Mouse (Mus musculus) WW6 (cell line): ENCODE data around the gene Ell2.

Source experiments
- DNase-seq: peaks from one replicate; pipeline ENCODE4 v3.0.0-alpha.2; 2013; ENCODE audit warnings: low read depth, low spot score

The Ell2 gene

GRCm38 (mm10) chr13:75730717-75731116 is 24.2 kb downstream of the Ell2 start:
- no peak for DNase-seq

GRCm38 (mm10) chr13:75733594-75734161 is 27.1 kb downstream of the Ell2 start:
- DNase-seq = no peak

GRCm38 (mm10) chr13:75734231-75734630 is 27.7 kb downstream of the Ell2 start:
- DNase-seq = no peak

- no peak for DNase-seq
Observed at GRCm38 (mm10) chr13:75735606-75736005, 29.0 kb downstream of the Ell2 start.

DNA sequence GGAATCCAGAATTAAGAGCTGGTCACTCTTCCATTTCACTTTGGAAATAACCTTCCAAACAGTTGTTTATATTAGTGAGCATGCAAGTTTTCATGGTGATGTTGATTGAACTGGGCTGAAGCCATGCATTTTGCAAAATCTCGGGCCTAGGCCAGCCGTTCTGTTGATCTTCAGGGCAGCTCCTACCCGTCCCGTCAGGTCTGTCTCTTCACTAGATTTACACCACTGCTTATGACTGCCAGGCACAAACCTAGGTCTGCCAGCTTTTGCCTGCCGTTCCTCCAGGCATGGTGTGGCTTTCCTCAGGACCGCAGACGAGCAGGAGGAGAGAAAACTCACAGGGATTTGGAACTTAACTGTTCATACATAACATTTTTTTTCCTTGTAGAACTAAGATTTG is 31.4 kb downstream of the Ell2 start:
- no peak for DNase-seq

DNA sequence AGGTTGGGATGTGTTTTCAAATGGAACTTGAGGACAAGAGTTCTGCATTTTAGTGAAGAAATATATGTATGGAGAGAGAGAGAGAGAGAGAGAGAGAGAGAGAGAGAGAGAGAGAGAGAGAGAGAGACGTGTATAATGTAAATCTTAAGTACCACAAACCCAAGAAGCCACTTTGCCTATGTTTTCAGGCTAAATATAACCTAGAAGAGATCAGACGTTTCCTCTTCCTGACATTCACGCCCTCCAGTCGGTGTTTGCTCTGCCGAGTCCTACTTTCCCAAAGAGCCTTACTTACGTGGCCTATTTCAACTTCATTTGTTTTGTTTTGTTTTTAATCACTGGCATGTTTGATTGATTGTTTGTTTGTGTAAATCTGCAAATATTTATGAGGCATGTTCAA is 32.0 kb downstream of the Ell2 start:
- no peak for DNase-seq

DNA sequence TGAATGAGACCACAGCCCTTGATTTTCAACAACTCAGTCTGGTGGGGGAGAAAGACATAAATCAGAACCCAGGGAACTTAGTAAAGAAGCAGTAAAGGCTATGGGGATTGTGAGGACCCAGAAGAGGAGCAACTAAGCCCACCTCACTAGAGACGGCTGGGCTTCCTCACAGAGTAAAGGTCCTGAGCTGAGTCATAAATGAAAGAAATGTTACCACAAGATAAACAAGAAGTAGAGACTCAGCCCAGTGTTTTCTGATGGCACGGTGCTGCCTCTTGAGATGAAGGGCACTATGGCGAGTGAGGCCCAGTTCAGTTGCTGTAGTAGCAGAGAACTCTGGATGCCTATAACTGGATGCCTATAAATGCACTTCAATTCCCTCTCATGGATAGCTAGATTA is 32.4 kb downstream of the Ell2 start:
- DNase-seq = no peak

DNA sequence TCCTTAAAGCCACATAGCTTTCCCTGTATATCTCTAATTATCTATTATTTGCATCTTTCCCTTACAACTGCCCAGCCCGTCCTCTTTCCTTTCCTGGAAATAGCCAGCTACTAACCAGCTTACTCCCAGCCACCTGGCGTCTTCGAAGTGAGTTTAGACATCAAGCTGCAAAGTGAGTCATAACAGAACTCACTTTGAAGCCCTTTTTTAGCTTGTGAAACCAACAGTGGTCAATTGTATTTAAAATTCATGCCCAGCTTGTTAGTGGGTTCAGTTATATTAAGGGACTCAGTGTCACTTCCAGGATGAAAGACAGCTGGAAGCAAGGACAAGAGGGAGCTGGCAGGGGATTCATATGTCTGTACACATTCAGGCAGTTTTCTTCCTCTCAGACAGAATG is 33.5 kb downstream of the Ell2 start:
- no peak for DNase-seq

- no peak for DNase-seq
Observed at GRCm38 (mm10) chr13:75741119-75741518, 34.6 kb downstream of the Ell2 start.

DNA sequence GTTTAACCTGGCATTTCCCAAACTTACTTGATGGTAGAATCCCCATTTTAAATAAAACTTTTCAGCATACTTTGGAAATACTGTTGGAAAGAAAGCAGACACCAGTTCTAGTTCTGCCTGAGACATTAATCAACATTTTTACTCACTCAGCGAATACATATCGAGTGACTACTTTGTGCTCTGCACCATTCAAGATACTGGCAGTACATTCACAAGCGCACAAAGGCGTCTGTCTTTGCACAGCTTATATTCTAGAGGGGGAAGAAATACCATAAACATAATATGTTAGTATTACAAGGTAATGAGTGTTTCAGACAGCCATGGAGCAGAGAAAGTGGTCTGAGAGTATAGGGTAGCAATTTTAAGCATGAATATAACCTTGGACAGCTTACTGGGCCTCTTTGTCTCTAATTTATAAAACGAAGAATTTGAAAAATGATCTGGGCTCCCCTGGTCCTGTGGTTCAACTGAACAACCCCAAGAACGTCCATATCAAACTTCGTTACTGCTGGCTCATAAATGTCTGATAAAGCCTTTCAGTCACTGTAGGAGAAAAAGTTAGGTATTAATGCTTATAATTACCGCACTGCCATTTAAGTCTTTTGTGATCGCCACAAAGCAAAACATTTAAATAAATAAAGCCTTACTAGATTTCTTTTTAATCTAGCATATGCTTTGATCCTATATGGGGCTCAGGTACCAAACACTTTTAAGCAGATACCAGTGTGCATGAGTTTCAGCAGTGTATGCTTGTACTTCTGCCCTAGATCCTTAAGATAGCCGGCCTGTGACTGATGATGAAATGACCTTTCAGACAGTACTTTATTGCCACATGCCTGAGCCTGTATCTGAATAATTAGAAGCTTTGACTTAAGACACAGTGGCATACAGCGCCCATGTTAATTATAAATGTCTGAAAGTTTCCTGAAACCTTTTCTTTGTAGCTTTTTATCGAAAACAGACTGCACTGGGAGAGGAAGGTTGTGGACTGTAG is 35.5 kb downstream of the Ell2 start:
- no peak for DNase-seq

- DNase-seq = no peak
Observed at GRCm38 (mm10) chr13:75742970-75743369, 36.4 kb downstream of the Ell2 start.

DNA sequence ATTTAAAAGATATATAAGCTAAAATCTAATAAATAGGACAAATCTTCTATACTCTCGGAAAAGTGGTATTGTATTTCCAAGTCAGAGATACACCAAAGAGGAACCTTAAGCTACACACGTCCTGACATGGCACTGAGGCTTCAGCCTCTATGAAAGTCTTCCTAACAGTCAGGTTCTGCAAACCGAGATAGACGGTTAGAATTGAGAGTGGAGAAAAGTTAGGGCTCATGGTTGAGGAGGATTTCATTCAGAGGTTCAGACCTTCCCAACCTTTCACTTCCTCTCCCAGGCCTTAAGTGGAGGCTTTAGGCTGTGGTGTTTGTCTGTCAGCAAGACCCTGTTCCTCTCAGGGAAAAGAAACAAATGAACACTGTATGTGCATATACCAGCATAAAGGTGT is 37.5 kb downstream of the Ell2 start:
- no peak for DNase-seq

GRCm38 (mm10) chr13:75745328-75745727 is 38.8 kb downstream of the Ell2 start:
- DNase-seq = no peak

- no peak for DNase-seq
Observed at GRCm38 (mm10) chr13:75747265-75747664, 40.7 kb downstream of the Ell2 start.

GRCm38 (mm10) chr13:75748685-75749084 is 42.1 kb downstream of the Ell2 start:
- DNase-seq = no peak

DNA sequence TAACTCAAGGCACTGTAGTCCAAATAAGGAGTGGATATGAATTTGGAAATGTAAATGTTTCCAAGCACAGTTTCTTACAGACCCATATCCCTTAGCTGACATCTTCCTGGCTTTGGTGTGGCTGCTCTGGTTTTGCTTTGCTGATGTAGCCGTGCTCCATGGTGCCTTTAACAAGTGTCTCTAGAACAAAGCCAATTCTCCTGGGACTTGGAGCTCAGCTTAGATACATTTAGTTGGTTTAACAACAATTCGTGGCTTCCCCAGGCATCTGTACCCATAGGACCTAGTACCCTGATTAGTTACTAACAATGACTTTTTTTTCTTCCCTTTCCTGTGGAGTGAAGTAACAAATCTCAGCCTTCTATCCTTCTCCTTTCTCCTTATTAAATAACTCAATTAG is 44.2 kb downstream of the Ell2 start:
- DNase-seq = no peak

GRCm38 (mm10) chr13:75752216-75752938 is 45.8 kb downstream of the Ell2 start:
- DNase-seq = no peak

- no peak for DNase-seq
Observed at GRCm38 (mm10) chr13:75754398-75754797, 47.8 kb downstream of the Ell2 start.

- no peak for DNase-seq
Observed at GRCm38 (mm10) chr13:75760859-75761548, 54.4 kb downstream of the Ell2 start.

DNA sequence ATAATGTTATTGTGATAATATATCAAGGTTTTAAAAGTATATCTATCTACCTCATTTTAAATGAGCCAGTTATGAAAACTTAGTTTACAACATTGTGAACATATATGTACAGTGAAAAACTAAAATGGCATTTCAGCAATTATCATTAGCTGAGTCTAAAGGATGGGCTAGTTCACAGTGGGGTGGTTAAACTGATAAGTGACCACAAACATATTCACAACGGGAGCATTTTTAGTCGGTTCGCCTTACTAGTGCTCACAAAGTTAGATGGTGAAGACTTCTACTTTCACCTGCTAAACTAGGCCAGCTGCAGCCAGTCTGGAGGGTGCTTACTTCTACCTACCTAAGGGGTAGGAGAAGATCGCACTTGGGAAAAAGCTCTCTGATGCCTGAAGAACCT is 56.2 kb downstream of the Ell2 start:
- no peak for DNase-seq

DNA sequence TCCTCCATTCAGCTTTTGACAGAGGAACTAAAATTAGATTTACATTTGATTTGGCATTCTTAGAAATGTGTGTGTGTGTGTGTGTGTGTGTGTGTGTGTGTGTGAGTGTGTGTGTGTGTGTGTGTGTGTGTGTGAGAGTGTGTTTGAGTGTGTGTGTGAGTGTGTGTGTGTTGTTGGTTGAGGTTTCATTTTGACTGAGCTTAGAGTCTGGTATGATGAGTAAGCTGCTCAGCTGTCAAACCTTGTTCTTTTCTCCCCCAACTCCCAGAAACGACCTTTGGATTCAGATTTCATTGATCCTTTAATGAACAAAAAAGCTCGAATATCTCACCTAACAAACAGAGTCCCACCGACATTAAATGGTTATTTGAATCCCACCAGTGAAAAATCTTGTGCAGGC is 56.7 kb downstream of the Ell2 start:
- DNase-seq = no peak

GRCm38 (mm10) chr13:75765742-75766141 is 59.2 kb downstream of the Ell2 start:
- no peak for DNase-seq
